Mouse (Mus musculus) adrenal gland, postnatal 4 days (tissue): ENCODE results near the gene Tbc1d1. TPM values are rescaled to one million over a fixed set of nuclear protein-coding genes. Genes with fewer than 3 reads are reported as not detected.
A peak's percentile ranks its signal among the peaks of the same experiment; 100 is the strongest.
"Not testable (repeated sequence)": the region's sequence is repeated elsewhere in the genome, so short reads cannot be mapped to it uniquely, and the experiment has no call there.

Experiments used
- DNase-seq, 2 experiments: peaks; one replicate each; pipeline ENCODE4 v3.0.0; 2021 to 2022; ENCODE audit warnings: low spot score in 2 of 2, mixed read lengths in 2 of 2
- total RNA-seq, 2 experiments: library from RNA; stranded (reverse); gene quantifications; 2 replicates each; pipeline ENCODE4 v1.2.3; 2021

Gene Tbc1d1
- total RNA-seq, 2 experiments from 2014 or later, result 20.2 to 26.7 TPM

- DNase-seq, result no peak
Observed at GRCm38 (mm10) chr5:64346343-64346885, 190.3 kb downstream of the Tbc1d1 start.

DNA sequence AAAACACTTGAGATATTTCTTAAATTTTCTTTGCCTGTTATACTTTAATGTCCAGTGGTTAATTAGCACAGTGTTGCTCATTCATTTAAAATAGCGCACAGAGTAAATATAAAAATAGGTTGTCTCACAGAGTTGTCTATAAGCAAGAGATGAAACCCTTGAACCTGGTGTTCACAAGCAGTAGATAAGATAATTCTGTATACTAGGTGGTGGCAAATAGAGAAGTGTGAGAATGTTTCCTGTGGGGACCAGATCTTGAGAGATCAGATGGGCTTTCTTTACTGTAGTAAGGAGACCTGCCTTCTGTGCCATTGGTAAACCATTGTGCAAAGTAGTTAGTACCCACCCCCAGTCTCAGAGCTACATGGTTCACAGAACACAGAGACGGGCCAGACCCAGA, 192.1 kb downstream of the Tbc1d1 start:
- DNase-seq, result no peak

DNA sequence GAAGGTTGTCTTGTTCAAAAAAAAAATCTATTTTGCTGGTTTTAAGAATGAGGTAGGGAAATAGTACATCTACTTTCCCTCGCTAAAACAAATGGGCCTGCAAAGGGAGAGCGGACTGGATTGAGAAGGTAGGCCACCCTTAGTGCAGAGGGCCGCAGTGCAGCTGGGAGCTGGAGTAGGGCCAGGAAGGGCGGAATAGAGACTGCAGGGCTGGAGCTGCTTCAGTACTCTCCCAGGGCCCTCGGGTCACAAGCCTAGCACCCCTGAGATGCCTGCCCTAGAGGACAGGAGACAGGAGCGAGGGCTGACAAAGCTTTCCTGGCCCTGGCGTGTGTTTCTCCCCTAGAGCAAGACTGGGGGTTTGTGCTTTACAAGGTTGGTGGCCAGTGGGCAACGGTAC, 192.7 kb downstream of the Tbc1d1 start:
- no peak for DNase-seq

GRCm38 (mm10) chr5:64351968-64352367, 195.9 kb downstream of the Tbc1d1 start:
- no peak for DNase-seq

- no peak for DNase-seq
Observed at GRCm38 (mm10) chr5:64358639-64359584, 202.8 kb downstream of the Tbc1d1 start.

DNA sequence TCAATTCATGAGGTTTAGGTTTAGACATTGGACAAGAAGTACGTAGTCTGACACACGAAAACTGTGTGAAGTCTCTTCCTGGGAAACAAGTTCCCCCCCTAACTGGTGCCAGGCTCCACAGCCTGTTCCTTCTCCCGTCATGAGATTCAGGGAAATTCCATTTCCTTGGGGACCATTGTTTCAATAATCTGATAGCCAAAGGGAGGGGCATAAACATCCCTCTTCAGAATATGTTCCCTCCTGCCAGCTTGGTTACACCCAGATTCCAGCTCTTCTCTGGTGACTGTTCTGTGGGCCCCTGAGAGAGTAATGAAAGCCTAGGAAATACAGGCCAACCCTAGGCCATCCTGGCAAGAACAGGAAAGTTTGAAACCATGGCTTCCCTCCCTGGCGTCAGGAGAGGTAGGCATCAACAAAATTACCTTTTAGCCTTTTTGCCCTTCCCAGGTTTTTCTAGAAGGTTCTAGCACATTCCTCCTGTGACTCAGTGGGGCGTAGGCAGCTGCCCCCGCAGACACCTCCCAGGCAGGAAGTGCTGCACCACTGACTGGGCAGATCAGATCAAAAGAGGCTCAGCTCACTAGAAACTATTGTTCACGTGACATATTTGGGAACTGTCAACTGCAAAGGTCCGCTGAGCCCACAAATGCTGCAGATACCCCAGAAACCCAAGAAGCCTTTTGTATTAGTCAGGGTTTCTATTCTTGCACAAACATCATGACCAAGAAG, 204.2 kb downstream of the Tbc1d1 start:
- DNase-seq, result no peak

DNA sequence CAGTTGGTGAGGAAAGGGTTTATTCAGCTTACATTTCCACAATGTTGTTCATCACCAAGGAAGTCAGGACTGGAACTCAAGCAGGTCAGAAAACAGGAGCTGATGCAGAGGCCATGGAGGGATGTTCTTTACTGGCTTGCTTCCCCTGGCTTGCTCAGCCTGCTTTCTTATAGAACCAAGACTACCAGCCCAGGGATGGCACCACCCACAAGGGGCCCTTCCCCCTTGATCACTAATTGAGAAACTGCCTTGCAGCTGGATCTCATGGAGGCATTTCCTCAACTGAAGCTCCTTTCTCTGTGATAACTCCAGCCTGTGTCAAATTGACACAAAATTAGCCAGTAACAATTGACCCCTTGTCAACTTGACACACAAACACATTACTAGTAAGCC, 204.8 kb downstream of the Tbc1d1 start:
- DNase-seq, result not testable (repeated sequence)

DNA sequence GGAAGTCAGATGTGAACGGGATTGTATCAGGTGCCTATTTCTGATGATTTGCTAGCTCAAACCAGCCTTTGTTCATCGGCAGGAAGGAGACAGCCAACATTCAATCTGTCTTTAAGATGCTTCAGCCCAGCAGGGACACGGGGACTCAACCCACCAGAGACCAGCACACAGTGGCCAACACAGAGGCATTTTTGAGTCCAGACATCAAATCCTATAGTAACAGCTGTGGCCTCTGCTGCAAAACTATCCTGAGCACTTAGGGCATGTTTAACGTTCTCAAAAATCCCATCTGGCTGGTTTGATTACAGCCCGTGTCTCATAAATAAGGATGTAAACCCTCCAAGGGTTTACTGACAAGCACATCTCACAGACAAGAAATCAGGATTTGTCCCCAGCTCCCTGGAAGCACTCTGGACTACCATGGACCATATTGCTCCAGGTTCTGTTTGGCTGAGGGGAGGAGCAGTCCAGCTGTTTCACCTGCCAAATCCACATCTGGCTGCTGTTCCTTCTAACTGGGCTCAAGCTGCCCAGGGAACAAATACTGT, 207.8 kb downstream of the Tbc1d1 start:
- no peak for DNase-seq

DNA sequence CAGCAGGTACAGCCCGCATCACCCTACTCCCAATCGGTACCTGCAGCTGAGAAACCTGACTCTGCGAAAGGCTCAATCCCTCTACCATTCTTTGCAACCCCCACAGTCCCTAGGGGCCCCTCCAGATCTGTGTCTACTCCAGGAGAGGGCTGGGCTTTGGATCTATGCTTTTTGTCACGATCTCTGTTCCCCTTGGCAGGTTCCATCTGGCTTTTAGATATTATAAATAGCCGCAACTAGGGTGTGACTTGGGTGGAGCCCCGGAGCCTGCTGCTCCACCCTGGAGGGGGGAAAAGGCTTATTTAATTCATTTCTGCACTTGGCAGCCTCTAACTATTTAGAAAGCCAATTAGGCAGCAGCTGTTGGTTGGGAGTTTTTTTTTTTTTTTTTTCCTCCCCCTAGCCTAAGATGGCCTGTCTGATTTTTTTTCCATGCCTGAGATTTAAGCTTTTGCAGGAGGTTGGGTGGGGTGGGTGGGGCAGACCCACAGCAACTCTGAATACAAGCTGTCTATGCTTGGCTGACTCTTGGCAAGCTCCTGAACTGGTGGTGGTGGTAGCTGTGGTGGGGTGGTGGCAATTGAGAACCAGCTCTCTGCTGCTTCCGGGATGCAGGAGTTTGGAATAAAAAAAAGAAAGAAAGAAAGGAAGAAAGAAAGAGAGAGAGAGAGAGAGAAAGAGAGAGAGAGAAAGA, 208.5 kb downstream of the Tbc1d1 start:
- DNase-seq, result no peak

- no peak for DNase-seq
Observed at GRCm38 (mm10) chr5:64365187-64366066, 209.3 kb downstream of the Tbc1d1 start.

- DNase-seq, result no peak
Observed at GRCm38 (mm10) chr5:64366113-64366512, 210.0 kb downstream of the Tbc1d1 start.

DNA sequence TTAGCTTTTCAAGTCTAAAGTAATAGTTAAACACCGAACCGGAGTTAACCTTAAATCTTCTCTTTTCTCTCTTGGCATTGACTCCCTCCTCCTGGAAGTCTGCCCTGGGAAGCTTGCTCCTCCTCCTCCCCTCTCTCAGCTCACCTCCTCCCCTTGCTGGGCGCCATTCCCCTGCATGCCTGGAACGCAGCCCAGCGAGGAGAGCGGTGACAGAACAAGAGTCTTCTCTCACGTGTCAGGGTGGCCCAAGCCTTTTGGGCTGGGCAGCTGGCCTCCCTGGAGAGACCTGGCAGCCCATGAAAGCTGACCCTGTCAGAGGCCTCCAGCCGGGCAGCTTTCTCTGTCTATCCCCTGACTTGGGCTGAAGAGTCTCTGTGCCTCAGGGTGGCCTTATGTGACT, 211.3 kb downstream of the Tbc1d1 start:
- DNase-seq, result peak; percentile 37 to 44

DNA sequence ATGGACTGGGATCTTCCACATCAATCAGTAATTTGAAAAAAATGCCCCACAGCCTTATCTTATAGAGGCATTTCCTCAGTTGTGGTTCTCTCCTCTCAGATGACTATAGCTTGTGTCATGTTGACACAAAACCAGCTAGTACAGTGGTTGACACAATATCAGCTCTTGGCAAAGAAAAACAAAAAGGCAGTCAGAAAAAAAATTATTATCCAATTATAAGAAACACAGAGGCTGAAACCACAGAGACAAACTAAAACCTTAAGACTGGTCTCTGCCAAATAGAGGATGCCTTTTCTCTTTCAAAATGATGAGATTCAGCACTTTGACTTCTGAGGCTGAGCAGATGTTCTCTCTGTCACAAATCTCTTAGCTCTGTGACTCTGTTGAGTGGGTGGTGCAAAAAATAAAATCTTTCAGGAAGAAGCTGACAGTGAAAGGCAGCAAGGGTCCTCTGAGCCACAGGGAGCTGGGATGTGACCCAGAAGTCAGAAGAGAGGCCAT, 215.3 kb downstream of the Tbc1d1 start:
- DNase-seq, result no peak

GRCm38 (mm10) chr5:64372292-64372961, 216.3 kb downstream of the Tbc1d1 start:
- no peak for DNase-seq

DNA sequence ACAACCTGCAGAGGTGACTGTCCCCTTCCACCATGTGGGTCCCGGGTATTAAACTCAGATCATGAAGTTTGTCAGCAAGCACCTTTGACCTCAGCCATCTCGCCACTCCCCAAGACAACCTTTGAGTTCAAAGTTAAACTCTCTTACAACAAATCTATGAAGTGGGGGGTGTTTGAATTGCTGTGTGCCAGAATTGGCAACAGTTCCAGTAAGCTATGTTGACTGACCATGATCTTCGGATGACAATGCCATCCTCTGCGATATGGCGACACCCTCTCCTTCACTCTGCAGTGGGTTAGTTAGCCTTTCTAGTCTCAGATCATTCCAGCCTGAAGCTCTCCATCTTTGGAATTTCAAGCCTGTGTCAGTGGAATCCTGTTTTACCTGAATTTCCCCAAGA, 217.6 kb downstream of the Tbc1d1 start:
- no peak for DNase-seq

GRCm38 (mm10) chr5:64375851-64376250, 219.7 kb downstream of the Tbc1d1 start:
- DNase-seq, result no peak

GRCm38 (mm10) chr5:64376466-64376865, 220.4 kb downstream of the Tbc1d1 start:
- no peak for DNase-seq

DNA sequence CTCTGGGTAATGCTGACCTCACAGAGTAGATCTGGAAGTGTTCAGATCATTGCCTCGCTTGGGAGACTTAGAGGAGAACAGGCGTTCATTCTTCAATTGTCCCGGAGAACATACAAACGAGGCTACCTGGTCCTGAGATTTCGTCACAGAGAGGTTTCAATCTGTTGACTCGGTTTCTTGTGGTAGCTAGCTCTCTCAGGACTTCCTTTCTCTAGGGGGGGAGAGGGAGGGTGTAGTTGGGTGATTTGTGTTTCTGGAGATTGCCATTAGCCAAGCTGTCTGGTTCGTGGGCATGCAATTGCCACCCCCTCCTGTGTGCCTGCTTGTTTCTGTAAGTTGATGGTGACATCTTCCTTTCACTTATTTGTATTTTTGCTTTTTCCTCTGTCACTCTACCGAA, 221.6 kb downstream of the Tbc1d1 start:
- DNase-seq, result no peak

GRCm38 (mm10) chr5:64378591-64379275, 222.6 kb downstream of the Tbc1d1 start:
- no peak for DNase-seq
